Mouse (Mus musculus): ENCODE results near the gene Mtmr3. TPM values are rescaled to one million over a fixed set of nuclear protein-coding genes. Genes with fewer than 3 reads are reported as not detected.

The Mtmr3 gene
- polyA plus RNA-seq, 1 experiment from 2014 or later = 32.5 TPM

- H3K4me2 ChIP-seq = no peak overlapping the region
- no peak overlapping the region for H3K4me3 ChIP-seq (replicated peaks)
- peaks cover 95% of the 10 kb centered on the region for H3K36me3 ChIP-seq (replicated peaks)
- H3K4me1 ChIP-seq (replicated peaks) = peaks cover 3% of the 10 kb centered on the region; the same call in 1 of the 2 replicates
- WGBS (ENCODE audit: insufficient replicate concordance) = 82% methylated on average over 7 of the region's 7 CpGs
- H3K27me3 ChIP-seq = no peaks in the 10 kb centered on the region
- ATAC-seq (ENCODE audit: insufficient read depth) = no peak
- H3K9me3 ChIP-seq (replicated peaks) = no peaks in the 10 kb centered on the region
- H3K9ac ChIP-seq = no peak overlapping the region
- no peak overlapping the region for H3K27ac ChIP-seq (replicated peaks)
These were observed 75.7 kb downstream of the Mtmr3 start for GRCm38 (mm10) chr11:4518981-4519380.

GRCm38 (mm10) chr11:4507421-4507820 lies 87.2 kb downstream of the Mtmr3 start:
- Histone ChIP-seq H3K27me3 (no peaks in the 10 kb centered on the region), H3K9ac (no peak overlapping the region), H3K9me3 (replicated peaks) (no peaks in the 10 kb centered on the region), H3K4me3 (replicated peaks) (no peak overlapping the region), H3K36me3 (replicated peaks) (peaks cover 90% of the 10 kb centered on the region), H3K4me2 (no peak overlapping the region), H3K27ac (replicated peaks) (no peak overlapping the region), H3K4me1 (replicated peaks) (0 out of 2 replicates have a peak, but pooled peaks cover 2% of the 10 kb centered on the region)
- WGBS (ENCODE audit: insufficient replicate concordance) = 94% methylated on average over 2 of the region's 2 CpGs
- no peak for ATAC-seq (ENCODE audit: insufficient read depth)

- H3K9ac ChIP-seq = no peak overlapping the region
- ATAC-seq (ENCODE audit: insufficient read depth) = no peak
- 80% methylated on average over 2 of the region's 2 CpGs for WGBS (ENCODE audit: insufficient replicate concordance)
- H3K4me3 ChIP-seq (replicated peaks) = no peak overlapping the region
- no peak overlapping the region for H3K4me2 ChIP-seq
- H3K27me3 ChIP-seq = no peaks in the 10 kb centered on the region
- no peaks in the 10 kb centered on the region for H3K4me1 ChIP-seq (replicated peaks)
- no peaks in the 10 kb centered on the region for H3K9me3 ChIP-seq (replicated peaks)
- H3K27ac ChIP-seq (replicated peaks) = no peak overlapping the region
- peaks cover 95% of the 10 kb centered on the region for H3K36me3 ChIP-seq (replicated peaks)
These were observed 88.2 kb downstream of the Mtmr3 start for GRCm38 (mm10) chr11:4506486-4506885.

GRCm38 (mm10) chr11:4502206-4502605 lies 92.5 kb downstream of the Mtmr3 start:
- no peak overlapping the region for H3K9ac ChIP-seq
- ATAC-seq (ENCODE audit: insufficient read depth) = no peak
- no peak overlapping the region for H3K4me2 ChIP-seq
- WGBS (ENCODE audit: insufficient replicate concordance) = 61% methylated on average over 2 of the region's 2 CpGs
- no peaks in the 10 kb centered on the region for H3K4me1 ChIP-seq (replicated peaks)
- no peak overlapping the region for H3K4me3 ChIP-seq (replicated peaks)
- no peaks in the 10 kb centered on the region for H3K9me3 ChIP-seq (replicated peaks)
- H3K27me3 ChIP-seq = no peaks in the 10 kb centered on the region
- peaks cover 96% of the 10 kb centered on the region for H3K36me3 ChIP-seq (replicated peaks)
- no peak overlapping the region for H3K27ac ChIP-seq (replicated peaks)

GRCm38 (mm10) chr11:4500826-4501225 lies 93.8 kb downstream of the Mtmr3 start:
- no peak for ATAC-seq (ENCODE audit: insufficient read depth)
- no peak overlapping the region for H3K4me2 ChIP-seq
- H3K9ac ChIP-seq = no peak overlapping the region
- peaks cover 97% of the 10 kb centered on the region for H3K36me3 ChIP-seq (replicated peaks)
- WGBS (ENCODE audit: insufficient replicate concordance) = 91% methylated on average over 4 of the region's 4 CpGs
- no peaks in the 10 kb centered on the region for H3K4me1 ChIP-seq (replicated peaks)
- H3K27ac ChIP-seq (replicated peaks) = no peak overlapping the region
- H3K27me3 ChIP-seq = no peaks in the 10 kb centered on the region
- H3K9me3 ChIP-seq (replicated peaks) = no peaks in the 10 kb centered on the region
- no peak overlapping the region for H3K4me3 ChIP-seq (replicated peaks)

- Histone ChIP-seq H3K4me3 (replicated peaks) (no peak overlapping the region), H3K36me3 (replicated peaks) (peaks cover 95% of the 10 kb centered on the region), H3K4me1 (replicated peaks) (no peaks in the 10 kb centered on the region), H3K27me3 (no peaks in the 10 kb centered on the region), H3K4me2 (no peak overlapping the region), H3K9me3 (replicated peaks) (no peaks in the 10 kb centered on the region), H3K9ac (no peak overlapping the region), H3K27ac (replicated peaks) (no peak overlapping the region)
- ATAC-seq (ENCODE audit: insufficient read depth) = no peak
- 85% methylated on average over 1 of the region's 1 CpGs for WGBS (ENCODE audit: insufficient replicate concordance)
These were observed 94.4 kb downstream of the Mtmr3 start for GRCm38 (mm10) chr11:4500261-4500660.

GRCm38 (mm10) chr11:4499456-4499855 lies 95.2 kb downstream of the Mtmr3 start:
- H3K4me1 ChIP-seq (replicated peaks) = no peaks in the 10 kb centered on the region
- 88% methylated on average over 2 of the region's 2 CpGs for WGBS (ENCODE audit: insufficient replicate concordance)
- no peak overlapping the region for H3K4me3 ChIP-seq (replicated peaks)
- peaks cover 95% of the 10 kb centered on the region for H3K36me3 ChIP-seq (replicated peaks)
- no peak overlapping the region for H3K4me2 ChIP-seq
- ATAC-seq (ENCODE audit: insufficient read depth) = no peak
- H3K9ac ChIP-seq = no peak overlapping the region
- no peaks in the 10 kb centered on the region for H3K27me3 ChIP-seq
- no peaks in the 10 kb centered on the region for H3K9me3 ChIP-seq (replicated peaks)
- no peak overlapping the region for H3K27ac ChIP-seq (replicated peaks)

- no peaks in the 10 kb centered on the region for H3K4me1 ChIP-seq (replicated peaks)
- 94% methylated on average over 9 of the region's 9 CpGs for WGBS (ENCODE audit: insufficient replicate concordance)
- no peak overlapping the region for H3K4me2 ChIP-seq
- no peak overlapping the region for H3K4me3 ChIP-seq (replicated peaks)
- ATAC-seq (ENCODE audit: insufficient read depth) = no peak
- H3K36me3 ChIP-seq (replicated peaks) = peaks cover 94% of the 10 kb centered on the region
- H3K9ac ChIP-seq = no peak overlapping the region
- H3K27ac ChIP-seq (replicated peaks) = no peak overlapping the region
- H3K27me3 ChIP-seq = no peaks in the 10 kb centered on the region
- no peaks in the 10 kb centered on the region for H3K9me3 ChIP-seq (replicated peaks)
These were observed 95.9 kb downstream of the Mtmr3 start for GRCm38 (mm10) chr11:4498774-4499173.

GRCm38 (mm10) chr11:4497501-4498118 lies 97.1 kb downstream of the Mtmr3 start:
- WGBS (ENCODE audit: insufficient replicate concordance) = 70% methylated on average over 10 of the region's 10 CpGs
- H3K36me3 ChIP-seq (replicated peaks) = peaks cover 94% of the 10 kb centered on the region
- H3K9ac ChIP-seq = no peak overlapping the region
- H3K4me2 ChIP-seq = no peak overlapping the region
- H3K4me3 ChIP-seq (replicated peaks) = no peak overlapping the region
- H3K9me3 ChIP-seq (replicated peaks) = no peaks in the 10 kb centered on the region
- H3K4me1 ChIP-seq (replicated peaks) = no peaks in the 10 kb centered on the region
- H3K27me3 ChIP-seq = no peaks in the 10 kb centered on the region
- no peak for ATAC-seq (ENCODE audit: insufficient read depth)
- H3K27ac ChIP-seq (replicated peaks) = no peak overlapping the region

- Histone ChIP-seq H3K27me3 (no peaks in the 10 kb centered on the region), H3K27ac (replicated peaks) (no peak overlapping the region), H3K36me3 (replicated peaks) (peaks cover 95% of the 10 kb centered on the region), H3K9ac (no peak overlapping the region), H3K4me1 (replicated peaks) (peaks cover 9% of the 10 kb centered on the region; the same call in 1 of the 2 replicates), H3K9me3 (replicated peaks) (no peaks in the 10 kb centered on the region), H3K4me3 (replicated peaks) (no peak overlapping the region), H3K4me2 (no peak overlapping the region)
- WGBS (ENCODE audit: insufficient replicate concordance) = 92% methylated on average over 4 of the region's 4 CpGs
- ATAC-seq (ENCODE audit: insufficient read depth) = no peak
These were observed 99.6 kb downstream of the Mtmr3 start for GRCm38 (mm10) chr11:4495021-4495540.

- Histone ChIP-seq H3K27ac (replicated peaks) (peak overlapping the region; percentile 94), H3K9me3 (replicated peaks) (no peaks in the 10 kb centered on the region), H3K36me3 (replicated peaks) (peaks cover 100% of the 10 kb centered on the region), H3K27me3 (no peaks in the 10 kb centered on the region), H3K4me2 (no peak overlapping the region), H3K4me1 (replicated peaks) (peaks cover 56% of the 10 kb centered on the region), H3K4me3 (replicated peaks) (no peak overlapping the region), H3K9ac (no peak overlapping the region)
- WGBS (ENCODE audit: insufficient replicate concordance) = 88% methylated on average over 4 of the region's 4 CpGs
- ATAC-seq (ENCODE audit: insufficient read depth) = no peak
These were observed 105.5 kb downstream of the Mtmr3 start for GRCm38 (mm10) chr11:4489207-4489606.

GRCm38 (mm10) chr11:4488798-4489197 lies 105.9 kb downstream of the Mtmr3 start:
- no peak for ATAC-seq (ENCODE audit: insufficient read depth)
- Histone ChIP-seq H3K9ac (peak overlapping the region; percentile 50; the same call in 1 of the 2 replicates), H3K9me3 (replicated peaks) (no peaks in the 10 kb centered on the region), H3K27ac (replicated peaks) (peak overlapping the region; percentile 94), H3K27me3 (no peaks in the 10 kb centered on the region), H3K4me1 (replicated peaks) (peaks cover 56% of the 10 kb centered on the region), H3K4me2 (no peak overlapping the region), H3K4me3 (replicated peaks) (no peak overlapping the region), H3K36me3 (replicated peaks) (peaks cover 100% of the 10 kb centered on the region)
- WGBS (ENCODE audit: insufficient replicate concordance) = 85% methylated on average over 2 of the region's 2 CpGs

Data from liver, embryonic 15.5 days (tissue).